Mouse (Mus musculus): ENCODE measurements around the gene Wdr64. TPM values are rescaled to one million over a fixed set of nuclear protein-coding genes. Genes with fewer than 3 reads are reported as not detected.

Wdr64 gene
- polyA plus RNA-seq, 1 experiment from 2014 or later: not detected

GRCm38 (mm10) chr1:175691686-175692245 is 6.6 kb upstream of the Wdr64 start:
- ATAC-seq (ENCODE audit: insufficient number of reproducible peaks, low FRiP score, low TSS enrichment, low read depth): no peak
- peak overlapping the region; percentile 92 for H3K4me2 ChIP-seq (replicated peaks)
- H3K4me1 ChIP-seq: peaks cover 18% of the 10 kb centered on the region
- H3K27ac ChIP-seq (replicated peaks): peak overlapping the region; percentile 85
- H3K9me3 ChIP-seq (replicated peaks): no peaks in the 10 kb centered on the region
- peak overlapping the region; percentile 84 for H3K4me3 ChIP-seq (replicated peaks)
- 2% methylated on average over 22 of the region's 22 CpGs for WGBS
- H3K9ac ChIP-seq: peak overlapping the region; percentile 84
- H3K27me3 ChIP-seq: no peaks in the 10 kb centered on the region
- peaks cover 8% of the 10 kb centered on the region; the same call in 1 of the 2 replicates for H3K36me3 ChIP-seq

GRCm38 (mm10) chr1:175692246-175692996 is 6.0 kb upstream of the Wdr64 start, which contains the start of the genes Opn3 and Chml:
TSS of gene Opn3 (minus strand) at chr1:175692776.
TSS of gene Chml (minus strand) at chr1:175692901.
- WGBS: under 1% methylated on average over 57 of the region's 73 CpGs
- H3K4me2 ChIP-seq (replicated peaks): peak within 1 kb of the TSS; percentile 92
- H3K4me1 ChIP-seq: peaks cover 18% of the 10 kb centered on the region
- H3K9ac ChIP-seq: peak within 1 kb of the TSS; percentile 84
- peak within 1 kb of the TSS; percentile 85 for H3K27ac ChIP-seq (replicated peaks)
- no peaks in the 10 kb centered on the region for H3K9me3 ChIP-seq (replicated peaks)
- peaks cover 6% of the 10 kb centered on the region; the same call in 1 of the 2 replicates for H3K36me3 ChIP-seq
- ATAC-seq (ENCODE audit: insufficient number of reproducible peaks, low FRiP score, low TSS enrichment, low read depth): peak; percentile 98
- peak within 1 kb of the TSS; percentile 84 for H3K4me3 ChIP-seq (replicated peaks)
- H3K27me3 ChIP-seq: no peaks in the 10 kb centered on the region

- Histone ChIP-seq H3K27ac (replicated peaks) (no peak overlapping the region), H3K9ac (no peak overlapping the region), H3K36me3 (peaks cover under 1% of the 10 kb centered on the region; the same call in 1 of the 2 replicates), H3K4me1 (peaks cover 18% of the 10 kb centered on the region), H3K9me3 (replicated peaks) (no peaks in the 10 kb centered on the region), H3K4me2 (replicated peaks) (peak overlapping the region; percentile 92), H3K4me3 (replicated peaks) (peak overlapping the region; percentile 84), H3K27me3 (no peaks in the 10 kb centered on the region)
- WGBS: under 1% methylated on average over 17 of the region's 17 CpGs
- no peak; the same call in 1 of the 2 replicates for ATAC-seq (ENCODE audit: insufficient number of reproducible peaks, low FRiP score, low TSS enrichment, low read depth)
Measured at GRCm38 (mm10) chr1:175692997-175693361, 5.4 kb upstream of the Wdr64 start.

- no peak for ATAC-seq (ENCODE audit: insufficient number of reproducible peaks, low FRiP score, low TSS enrichment, low read depth)
- no peak overlapping the region for H3K9ac ChIP-seq
- H3K27ac ChIP-seq (replicated peaks): no peak overlapping the region
Measured at GRCm38 (mm10) chr1:175693429-175693960, 4.9 kb upstream of the Wdr64 start.

GRCm38 (mm10) chr1:175699375-175699774 is 982 bp downstream of the Wdr64 start:
- WGBS: 54% methylated on average over 3 of the region's 3 CpGs
- H3K4me2 ChIP-seq (replicated peaks): no peak overlapping the region
- no peak for ATAC-seq (ENCODE audit: insufficient number of reproducible peaks, low FRiP score, low TSS enrichment, low read depth)
- H3K9me3 ChIP-seq (replicated peaks): no peaks in the 10 kb centered on the region
- no peaks in the 10 kb centered on the region for H3K27me3 ChIP-seq
- no peaks in the 10 kb centered on the region for H3K4me1 ChIP-seq
- no peak overlapping the region for H3K27ac ChIP-seq (replicated peaks)
- H3K36me3 ChIP-seq: no peaks in the 10 kb centered on the region
- H3K9ac ChIP-seq: no peak overlapping the region
- no peak overlapping the region for H3K4me3 ChIP-seq (replicated peaks)

More at GRCm38 (mm10) chr1:175693429-175693960, 4.9 kb upstream of the Wdr64 start:
- Histone ChIP-seq H3K4me1 (peaks cover 18% of the 10 kb centered on the region), H3K36me3 (no peaks in the 10 kb centered on the region), H3K4me3 (replicated peaks) (peak overlapping the region; percentile 84), H3K9me3 (replicated peaks) (no peaks in the 10 kb centered on the region), H3K27me3 (no peaks in the 10 kb centered on the region), H3K4me2 (replicated peaks) (peak overlapping the region; percentile 92)
- WGBS: 40% methylated on average over 12 of the region's 12 CpGs

- no peak overlapping the region for H3K27ac ChIP-seq (replicated peaks)
- no peaks in the 10 kb centered on the region for H3K36me3 ChIP-seq
- H3K9me3 ChIP-seq (replicated peaks): no peaks in the 10 kb centered on the region
- 20% methylated on average over 4 of the region's 4 CpGs for WGBS
- no peaks in the 10 kb centered on the region for H3K4me1 ChIP-seq
- H3K27me3 ChIP-seq: no peaks in the 10 kb centered on the region
- ATAC-seq (ENCODE audit: insufficient number of reproducible peaks, low FRiP score, low TSS enrichment, low read depth): no peak
- H3K4me3 ChIP-seq (replicated peaks): no peak overlapping the region
- no peak overlapping the region for H3K4me2 ChIP-seq (replicated peaks)
- no peak overlapping the region for H3K9ac ChIP-seq
Measured at GRCm38 (mm10) chr1:175699796-175700195, 1.4 kb downstream of the Wdr64 start.

GRCm38 (mm10) chr1:175701145-175701544 is 2.8 kb downstream of the Wdr64 start:
- no peaks in the 10 kb centered on the region for H3K4me1 ChIP-seq
- H3K4me2 ChIP-seq (replicated peaks): no peak overlapping the region
- 68% methylated on average over 4 of the region's 4 CpGs for WGBS
- no peak overlapping the region for H3K4me3 ChIP-seq (replicated peaks)
- no peaks in the 10 kb centered on the region for H3K27me3 ChIP-seq
- H3K36me3 ChIP-seq: no peaks in the 10 kb centered on the region
- H3K9ac ChIP-seq: no peak overlapping the region
- no peak for ATAC-seq (ENCODE audit: insufficient number of reproducible peaks, low FRiP score, low TSS enrichment, low read depth)
- H3K27ac ChIP-seq (replicated peaks): no peak overlapping the region
- H3K9me3 ChIP-seq (replicated peaks): no peaks in the 10 kb centered on the region

- Histone ChIP-seq H3K9me3 (replicated peaks) (no peaks in the 10 kb centered on the region), H3K9ac (no peak overlapping the region), H3K4me2 (replicated peaks) (no peak overlapping the region), H3K4me3 (replicated peaks) (no peak overlapping the region), H3K4me1 (no peaks in the 10 kb centered on the region), H3K27me3 (no peaks in the 10 kb centered on the region), H3K27ac (replicated peaks) (no peak overlapping the region), H3K36me3 (no peaks in the 10 kb centered on the region)
- ATAC-seq (ENCODE audit: insufficient number of reproducible peaks, low FRiP score, low TSS enrichment, low read depth): no peak
- WGBS: 65% methylated on average over 5 of the region's 5 CpGs
Measured at GRCm38 (mm10) chr1:175707599-175707998, 9.2 kb downstream of the Wdr64 start.

GRCm38 (mm10) chr1:175708013-175708412 is 9.6 kb downstream of the Wdr64 start:
- ATAC-seq (ENCODE audit: insufficient number of reproducible peaks, low FRiP score, low TSS enrichment, low read depth): no peak
- Histone ChIP-seq H3K4me3 (replicated peaks) (no peak overlapping the region), H3K27ac (replicated peaks) (no peak overlapping the region), H3K9ac (no peak overlapping the region), H3K4me1 (no peaks in the 10 kb centered on the region), H3K27me3 (no peaks in the 10 kb centered on the region), H3K36me3 (no peaks in the 10 kb centered on the region), H3K9me3 (replicated peaks) (no peaks in the 10 kb centered on the region), H3K4me2 (replicated peaks) (no peak overlapping the region)

- Histone ChIP-seq H3K9me3 (replicated peaks) (no peaks in the 10 kb centered on the region), H3K4me3 (replicated peaks) (no peak overlapping the region), H3K27ac (replicated peaks) (no peak overlapping the region), H3K9ac (no peak overlapping the region), H3K4me1 (no peaks in the 10 kb centered on the region), H3K4me2 (replicated peaks) (no peak overlapping the region), H3K36me3 (no peaks in the 10 kb centered on the region), H3K27me3 (no peaks in the 10 kb centered on the region)
- ATAC-seq (ENCODE audit: insufficient number of reproducible peaks, low FRiP score, low TSS enrichment, low read depth): no peak
- 72% methylated on average over 11 of the region's 11 CpGs for WGBS
Measured at GRCm38 (mm10) chr1:175712338-175712909, 14.0 kb downstream of the Wdr64 start.

- H3K27ac ChIP-seq (replicated peaks): no peak overlapping the region
- no peaks in the 10 kb centered on the region for H3K36me3 ChIP-seq
- WGBS: 89% methylated on average over 9 of the region's 9 CpGs
- H3K9me3 ChIP-seq (replicated peaks): no peaks in the 10 kb centered on the region
- no peaks in the 10 kb centered on the region for H3K4me1 ChIP-seq
- H3K4me2 ChIP-seq (replicated peaks): no peak overlapping the region
- H3K4me3 ChIP-seq (replicated peaks): no peak overlapping the region
- H3K27me3 ChIP-seq: no peaks in the 10 kb centered on the region
- no peak for ATAC-seq (ENCODE audit: insufficient number of reproducible peaks, low FRiP score, low TSS enrichment, low read depth)
- H3K9ac ChIP-seq: no peak overlapping the region
Measured at GRCm38 (mm10) chr1:175716832-175717231, 18.4 kb downstream of the Wdr64 start.
